Mouse (Mus musculus): ENCODE measurements around the gene Prrx1. TPM values are rescaled to one million over a fixed set of nuclear protein-coding genes. Genes with fewer than 3 reads are reported as not detected.

Prrx1 gene
- total RNA-seq, 1 experiment, result 1.1 TPM

DNA sequence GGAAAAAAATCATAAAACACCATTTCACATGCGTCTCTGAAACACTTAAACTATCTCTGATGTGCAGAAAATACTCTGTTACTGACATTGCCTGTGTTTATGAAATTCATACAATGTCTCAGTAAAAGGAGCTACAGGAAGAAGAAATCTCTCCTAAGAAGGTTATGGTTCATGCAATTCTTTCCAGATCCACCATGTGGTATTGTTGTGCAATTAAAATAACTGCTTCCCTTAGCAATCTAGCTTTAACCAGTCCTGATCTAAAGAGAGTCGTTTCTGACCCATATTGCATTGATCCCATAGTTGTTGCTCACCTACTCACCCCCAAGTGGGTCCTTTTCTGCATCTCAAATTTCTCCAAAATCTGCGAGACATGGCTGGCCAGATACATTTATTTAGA, 82.3 kb downstream of the Prrx1 start:
- no peaks in the 10 kb centered on the region for H3K4me1 ChIP-seq (ENCODE audit: control insufficient read depth in 2 of 2, insufficient read depth in 2 of 2, low read length in 2 of 2, poor library complexity in 1 of 2)
- no peak overlapping the region for H3K9ac ChIP-seq (ENCODE audit: insufficient read depth, low read depth, low read length, poor library complexity, severe bottlenecking)
- no peak for TF ChIP-seq CHD2 (IDR thresholded peaks at IDR 0.05; ENCODE audit: low read depth, low read length)
- H3K36me3 ChIP-seq (ENCODE audit: control insufficient read depth, insufficient read depth, low read length, poor library complexity, severe bottlenecking), result no peaks in the 10 kb centered on the region
- no peak overlapping the region for H3K27ac ChIP-seq (ENCODE audit: insufficient read depth, low read depth, low read length, poor library complexity, severe bottlenecking)
- H3K9me3 ChIP-seq (ENCODE audit: control insufficient read depth, insufficient read depth, low read depth, low read length), result no peaks in the 10 kb centered on the region
- in situ Hi-C loops (cut with MboI; ENCODE audit: low sequenced_read_pairs in 2 of 2, unreplicated experiment in 2 of 2), result no loop called here
- H3K4me3 ChIP-seq (ENCODE audit: insufficient read depth in 1 of 2, low read depth in 1 of 2, low read length in 2 of 2, poor library complexity in 1 of 2, severe bottlenecking in 1 of 2), result no peak overlapping the region
- DNase-seq (ENCODE audit: low read depth, low spot score), result no peak

DNA sequence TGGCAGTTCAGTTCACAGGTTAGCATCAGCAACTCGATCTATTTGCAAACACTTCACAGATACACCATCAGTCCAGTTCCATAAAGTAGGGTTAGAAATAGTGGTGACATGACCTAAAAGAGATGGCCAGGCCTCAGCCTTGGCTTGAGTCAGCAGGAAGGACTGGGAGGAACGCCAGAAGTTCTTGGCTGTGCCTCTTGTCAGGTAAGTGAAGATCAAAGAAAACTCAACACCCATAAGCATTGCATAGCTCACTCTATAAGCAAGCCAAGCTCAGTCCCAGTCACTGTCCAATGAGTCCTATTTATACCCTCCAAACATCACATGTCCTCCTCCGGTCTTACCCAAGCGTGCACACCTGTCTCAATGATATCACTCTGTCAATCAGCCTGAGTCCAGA, 87.2 kb downstream of the Prrx1 start:
- H3K4me1 ChIP-seq (ENCODE audit: control insufficient read depth in 2 of 2, insufficient read depth in 2 of 2, low read length in 2 of 2, poor library complexity in 1 of 2), result no peaks in the 10 kb centered on the region
- H3K4me3 ChIP-seq (ENCODE audit: insufficient read depth in 1 of 2, low read depth in 1 of 2, low read length in 2 of 2, poor library complexity in 1 of 2, severe bottlenecking in 1 of 2), result no peak overlapping the region
- no peak for TF ChIP-seq MAFK (IDR thresholded peaks at IDR 0.05; ENCODE audit: insufficient read depth, low read depth, low read length)
- no peak for TF ChIP-seq HCFC1 (IDR thresholded peaks at IDR 0.05; ENCODE audit: borderline replicate concordance, insufficient read depth, low read length)
- TF ChIP-seq ZC3H11A (IDR thresholded peaks at IDR 0.05; ENCODE audit: borderline replicate concordance, low read depth, low read length), result no peak
- no peak for TF ChIP-seq CHD2 (IDR thresholded peaks at IDR 0.05; ENCODE audit: low read depth, low read length)
- no peak for TF ChIP-seq ZNF384 (IDR thresholded peaks at IDR 0.05; ENCODE audit: low read depth, low read length)
- no peak overlapping the region for H3K27ac ChIP-seq (ENCODE audit: insufficient read depth, low read depth, low read length, poor library complexity, severe bottlenecking)
- no peak for DNase-seq (ENCODE audit: low read depth, low spot score)
- in situ Hi-C loops (cut with MboI; ENCODE audit: low sequenced_read_pairs in 2 of 2, unreplicated experiment in 2 of 2), result no loop called here
- no peaks in the 10 kb centered on the region for H3K9me3 ChIP-seq (ENCODE audit: control insufficient read depth, insufficient read depth, low read depth, low read length)
- no peak overlapping the region for H3K9ac ChIP-seq (ENCODE audit: insufficient read depth, low read depth, low read length, poor library complexity, severe bottlenecking)
- H3K36me3 ChIP-seq (ENCODE audit: control insufficient read depth, insufficient read depth, low read length, poor library complexity, severe bottlenecking), result no peaks in the 10 kb centered on the region

DNA sequence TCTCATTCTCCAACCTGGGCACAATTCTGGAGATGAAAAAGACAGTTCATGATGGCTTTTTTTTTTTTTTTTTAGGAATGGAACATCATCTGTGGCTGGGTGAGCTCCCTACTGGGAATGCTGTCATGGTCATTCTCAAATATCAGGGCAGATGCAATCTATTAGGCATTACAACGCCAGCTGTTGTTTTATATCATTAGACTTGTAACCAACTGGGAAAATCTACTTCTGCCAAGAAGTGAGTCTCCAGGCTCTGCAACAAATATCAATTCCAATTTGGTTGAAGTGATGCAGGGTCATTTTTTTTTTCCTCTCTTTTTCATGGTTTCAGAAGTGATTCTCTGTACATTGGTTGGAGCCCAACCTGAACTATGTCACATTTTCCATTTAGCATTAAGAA, 91.7 kb downstream of the Prrx1 start:
- Histone ChIP-seq H3K4me1 (ENCODE audit: control insufficient read depth in 2 of 2, insufficient read depth in 2 of 2, low read length in 2 of 2, poor library complexity in 1 of 2) (no peaks in the 10 kb centered on the region), H3K36me3 (ENCODE audit: control insufficient read depth, insufficient read depth, low read length, poor library complexity, severe bottlenecking) (no peaks in the 10 kb centered on the region), H3K27ac (ENCODE audit: insufficient read depth, low read depth, low read length, poor library complexity, severe bottlenecking) (no peak overlapping the region), H3K4me3 (ENCODE audit: insufficient read depth in 1 of 2, low read depth in 1 of 2, low read length in 2 of 2, poor library complexity in 1 of 2, severe bottlenecking in 1 of 2) (no peak overlapping the region), H3K9me3 (ENCODE audit: control insufficient read depth, insufficient read depth, low read depth, low read length) (no peaks in the 10 kb centered on the region), H3K9ac (ENCODE audit: insufficient read depth, low read depth, low read length, poor library complexity, severe bottlenecking) (no peak overlapping the region)
- in situ Hi-C loops (cut with MboI; ENCODE audit: low sequenced_read_pairs in 2 of 2, unreplicated experiment in 2 of 2), result no loop called here
- TF ChIP-seq HCFC1 (IDR thresholded peaks at IDR 0.05; ENCODE audit: borderline replicate concordance, insufficient read depth, low read length), result no peak
- TF ChIP-seq MAFK (IDR thresholded peaks at IDR 0.05; ENCODE audit: insufficient read depth, low read depth, low read length), result no peak
- TF ChIP-seq ZNF384 (IDR thresholded peaks at IDR 0.05; ENCODE audit: low read depth, low read length), result no peak
- TF ChIP-seq CHD2 (IDR thresholded peaks at IDR 0.05; ENCODE audit: low read depth, low read length), result no peak
- no peak for TF ChIP-seq ZC3H11A (IDR thresholded peaks at IDR 0.05; ENCODE audit: borderline replicate concordance, low read depth, low read length)
- no peak for DNase-seq (ENCODE audit: low read depth, low spot score)

DNA sequence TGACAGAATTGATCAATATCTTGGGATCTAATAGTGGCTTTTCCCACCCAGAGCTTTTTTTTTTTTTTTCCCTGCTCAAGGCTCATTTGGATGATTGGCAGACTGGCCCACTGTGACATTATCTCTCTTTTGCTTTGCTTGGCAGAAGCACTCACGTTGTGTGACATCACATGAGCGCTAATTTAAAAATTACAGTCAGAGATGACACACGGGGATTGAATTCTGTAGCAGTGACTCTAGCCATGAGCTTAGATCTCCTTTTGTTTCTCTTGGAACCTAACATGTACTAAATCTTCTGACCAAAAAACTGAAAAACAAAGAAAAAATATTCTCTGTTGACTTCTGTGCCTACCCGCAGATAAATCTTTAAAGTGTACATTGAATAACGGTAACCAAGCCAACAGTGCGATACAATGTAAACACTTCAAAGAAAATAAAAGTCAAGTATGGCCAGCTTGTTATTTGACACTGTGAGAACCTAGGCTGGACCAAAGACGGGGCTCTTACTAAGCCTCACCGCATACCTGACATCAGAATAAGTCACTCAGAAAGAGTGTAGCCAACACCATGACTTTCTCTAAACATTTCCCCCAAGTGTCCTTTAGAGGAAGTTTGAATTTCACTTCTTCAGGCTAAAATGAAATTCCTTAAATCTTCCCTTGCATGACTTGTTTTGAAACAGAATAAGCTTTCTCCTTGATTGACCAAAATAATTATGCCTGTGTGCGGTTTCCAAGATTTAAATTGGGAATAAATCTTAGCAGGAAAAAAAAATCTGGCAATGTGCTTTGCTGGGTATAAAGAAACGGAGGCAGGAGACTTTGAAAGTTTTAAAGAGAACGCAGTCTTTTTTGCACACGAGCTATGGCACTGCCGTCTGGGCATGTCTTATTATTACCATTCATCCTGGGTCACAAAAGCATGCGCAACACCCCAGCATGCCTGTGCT, 104.3 kb downstream of the Prrx1 start:
- Histone ChIP-seq H3K4me3 (ENCODE audit: insufficient read depth in 1 of 2, low read depth in 1 of 2, low read length in 2 of 2, poor library complexity in 1 of 2, severe bottlenecking in 1 of 2) (no peak overlapping the region), H3K4me1 (ENCODE audit: control insufficient read depth in 2 of 2, insufficient read depth in 2 of 2, low read length in 2 of 2, poor library complexity in 1 of 2) (no peaks in the 10 kb centered on the region), H3K27ac (ENCODE audit: insufficient read depth, low read depth, low read length, poor library complexity, severe bottlenecking) (no peak overlapping the region), H3K36me3 (ENCODE audit: control insufficient read depth, insufficient read depth, low read length, poor library complexity, severe bottlenecking) (no peaks in the 10 kb centered on the region), H3K9me3 (ENCODE audit: control insufficient read depth, insufficient read depth, low read depth, low read length) (no peaks in the 10 kb centered on the region), H3K9ac (ENCODE audit: insufficient read depth, low read depth, low read length, poor library complexity, severe bottlenecking) (no peak overlapping the region)
- TF ChIP-seq MAFK (IDR thresholded peaks at IDR 0.05; ENCODE audit: insufficient read depth, low read depth, low read length) (no peak), ZNF384 (IDR thresholded peaks at IDR 0.05; ENCODE audit: low read depth, low read length) (no peak), CHD2 (IDR thresholded peaks at IDR 0.05; ENCODE audit: low read depth, low read length) (no peak), ZC3H11A (IDR thresholded peaks at IDR 0.05; ENCODE audit: borderline replicate concordance, low read depth, low read length) (no peak), HCFC1 (IDR thresholded peaks at IDR 0.05; ENCODE audit: borderline replicate concordance, insufficient read depth, low read length) (no peak)
- DNase-seq (ENCODE audit: low read depth, low spot score), result no peak
- in situ Hi-C loops (cut with MboI; ENCODE audit: low sequenced_read_pairs in 2 of 2, unreplicated experiment in 2 of 2), result no loop called here

All from ES-E14 (cell line).